Mouse (Mus musculus) thymus, postnatal 0 days (tissue): ENCODE results near the gene Sox2. TPM values are rescaled to one million over a fixed set of nuclear protein-coding genes. Genes with fewer than 3 reads are reported as not detected.

Experiments used
- DNase-seq: peaks from one replicate; pipeline ENCODE4 v3.0.0-alpha.2; 2015; ENCODE audit warnings: low spot score
- microRNA counts: library from miRNA; unstranded; fragments of <30 nt; microRNA quantifications from one replicate; lab custom pipeline; 2015
- microRNA-seq: library from miRNA; unstranded; fragments of <30 nt; microRNA quantifications from one replicate; pipeline ENCODE4, GENCODE M21; 2016; ENCODE audit warnings: borderline number of aligned reads
- polyA plus RNA-seq: library from polyadenylated mRNA; unstranded; fragments of >200 nt; fragmentation: Nextera tagmentation; extraction: Ambion mirVana; gene quantifications from 2 replicates; pipeline ENCODE4 v1.2.1, GENCODE M21; 2015

Sox2 gene
- polyA plus RNA-seq, 1 experiment from 2014 or later: 0.23 TPM

- no peak for DNase-seq
These were observed 41.6 kb downstream of the Sox2 start for GRCm38 (mm10) chr3:34691703-34692393.

- no peak for DNase-seq
These were observed 42.2 kb downstream of the Sox2 start for GRCm38 (mm10) chr3:34692394-34692745.

MicroRNA genes within 50 kb of the gene (microRNA counts, 519-probe panel; counts per million panel counts)
- microRNA mmu-miR-1897-3p (lab: Ali Mortazavi, UCI): 473 counts per million, percentile 71 among the panel's probes with 10 or more counts

Small RNA genes within 50 kb of the gene (microRNA-seq; reads per million reads assigned to microRNA genes)
- not detected for gene Mir1897
